ENCODE assay signal across 13 mouse cellular contexts in genomic region chr14:68381741-68382140, GRCm38 (mm10).
DNase-seq lines count a peak whose midpoint lies in the region; ATAC-seq lines count a peak whose summit lies in the region.
"Had no signal": no experiment of that assay in that cellular context is flagged by ENCODE, and none has a peak within 500 bp of the region (broad histone marks: within the 10 kb centered on the region; RNA-seq: fewer than 3 reads in every experiment).

No protein-coding gene starts in this region.

- H3K27ac ChIP-seq in neural tube, embryonic 12.5 days = no peak overlapping the region
- peak overlapping the region; percentile 77 for H3K27ac ChIP-seq in hindbrain, embryonic 13.5 days
- no peak overlapping the region for H3K27ac ChIP-seq in heart, embryonic 11.5 days (ENCODE audit: low read depth, low read length)
- H3K27ac ChIP-seq: embryonic facial prominence, embryonic 12.5 days; kidney, postnatal 0 days had no signal

- no peaks in the 10 kb centered on the region for H3K36me3 ChIP-seq in neural tube, embryonic 12.5 days
- H3K36me3 ChIP-seq in hindbrain, embryonic 13.5 days = no peaks in the 10 kb centered on the region
- H3K36me3 ChIP-seq in heart, embryonic 11.5 days (ENCODE audit: control insufficient read depth, insufficient read depth, low read length) = no peaks in the 10 kb centered on the region
- H3K36me3 ChIP-seq: embryonic facial prominence, embryonic 12.5 days had no signal

- intact Hi-C loops in left cerebral cortex, postnatal 36 days (cut with DNase I) = no loop called here

- no peaks in the 10 kb centered on the region for H3K27me3 ChIP-seq in neural tube, embryonic 12.5 days (replicated peaks)
- no peaks in the 10 kb centered on the region for H3K27me3 ChIP-seq in hindbrain, embryonic 13.5 days
- H3K27me3 ChIP-seq in heart, embryonic 11.5 days (ENCODE audit: control insufficient read depth, insufficient read depth, low read length) = no peaks in the 10 kb centered on the region
- H3K27me3 ChIP-seq: embryonic facial prominence, embryonic 12.5 days had no signal

- H3K4me3 ChIP-seq in neural tube, embryonic 12.5 days = no peak overlapping the region
- no peak overlapping the region for H3K4me3 ChIP-seq in hindbrain, embryonic 13.5 days
- H3K4me3 ChIP-seq in heart, embryonic 11.5 days (ENCODE audit: low read depth, low read length) = no peak overlapping the region
- H3K4me3 ChIP-seq: embryonic facial prominence, embryonic 12.5 days had no signal

- H3K9ac ChIP-seq in neural tube, embryonic 12.5 days = peak overlapping the region; percentile 3; the same call in 1 of the 2 replicates
- H3K9ac ChIP-seq in hindbrain, embryonic 13.5 days = no peak overlapping the region
- no peak overlapping the region for H3K9ac ChIP-seq in heart, embryonic 11.5 days (ENCODE audit: low read depth, low read length)
- H3K9ac ChIP-seq: embryonic facial prominence, embryonic 12.5 days had no signal

- H3K9me3 ChIP-seq in neural tube, embryonic 12.5 days = no peaks in the 10 kb centered on the region
- H3K9me3 ChIP-seq in hindbrain, embryonic 13.5 days = no peaks in the 10 kb centered on the region
- no peaks in the 10 kb centered on the region for H3K9me3 ChIP-seq in heart, embryonic 11.5 days (replicated peaks; ENCODE audit: control insufficient read depth, low read length)
- H3K9me3 ChIP-seq: embryonic facial prominence, embryonic 12.5 days had no signal

- H3K4me1 ChIP-seq in neural tube, embryonic 12.5 days = no peaks in the 10 kb centered on the region
- peaks cover 14% of the 10 kb centered on the region for H3K4me1 ChIP-seq in hindbrain, embryonic 13.5 days (replicated peaks)
- H3K4me1 ChIP-seq in heart, embryonic 11.5 days (ENCODE audit: control insufficient read depth, insufficient read depth, low read length) = no peaks in the 10 kb centered on the region
- H3K4me1 ChIP-seq: embryonic facial prominence, embryonic 12.5 days had no signal

- DNase-seq in neural tube, embryonic 10.5 days (ENCODE audit: extremely low spot score, low spot score) = no peak
- peak; percentile 46 to 47 for DNase-seq in left cerebral cortex, postnatal 36 days (ENCODE audit: low spot score in 2 of 2)
- no peak for DNase-seq in Muller cell, postnatal 12 days (ENCODE audit: inconsistent ontology term)
- DNase-seq in gastrocnemius, postnatal 10 days = no peak
- DNase-seq: cerebellum, adult 11-12 months; thymus, postnatal 14 days had no signal

- no peak for ATAC-seq in neural tube, embryonic 12.5 days (ENCODE audit: low FRiP score, low read depth)
- no peak for ATAC-seq in hindbrain, embryonic 13.5 days (ENCODE audit: low FRiP score)
- no peak for ATAC-seq in heart, embryonic 11.5 days (replicated peaks; ENCODE audit: insufficient number of reproducible peaks, low FRiP score, low TSS enrichment)
- ATAC-seq: activated CD4-positive, CD25-positive, alpha-beta regulatory T cell, adult 4 months had no signal

- WGBS in neural tube, embryonic 12.5 days = 63% methylated on average over 7 of the region's 7 CpGs
- 56% methylated on average over 7 of the region's 7 CpGs for WGBS in hindbrain, embryonic 13.5 days
- WGBS in heart, embryonic 11.5 days (ENCODE audit: insufficient replicate concordance) = 84% methylated on average over 7 of the region's 7 CpGs

- H3K4me2 ChIP-seq in neural tube, embryonic 12.5 days (replicated peaks) = no peak overlapping the region
- H3K4me2 ChIP-seq in hindbrain, embryonic 13.5 days = no peak overlapping the region
- no peak overlapping the region for H3K4me2 ChIP-seq in heart, embryonic 11.5 days
- H3K4me2 ChIP-seq: embryonic facial prominence, embryonic 12.5 days; liver, embryonic 11.5 days had no signal

Comparison
In these comparisons a context has a peak if more than half of its experiments do, and no peak if none do; other contexts are left out.
1. DNase-seq: peak in left cerebral cortex, postnatal 36 days (2 of 2); none in neural tube, embryonic 10.5 days (single experiment), Muller cell, postnatal 12 days (single experiment) and gastrocnemius, postnatal 10 days (single experiment).